Mouse (Mus musculus) ES-CJ7 (cell line): Measurements from ENCODE around the gene Dlx6.

ENCODE experiments used
- DNase-seq: peaks from one replicate; pipeline ENCODE4 v3.0.0; 2011; ENCODE audit warnings: low read depth, low spot score

Gene Dlx6

GRCm38 (mm10) chr6:6859111-6859949 is 3.8 kb upstream of the Dlx6 start:
- peak; percentile 88 for DNase-seq

- DNase-seq = no peak
Measured at GRCm38 (mm10) chr6:6859950-6860410, 3.2 kb upstream of the Dlx6 start.

- peak; percentile 55 for DNase-seq
Measured at GRCm38 (mm10) chr6:6860411-6861085, 2.6 kb upstream of the Dlx6 start.

DNA sequence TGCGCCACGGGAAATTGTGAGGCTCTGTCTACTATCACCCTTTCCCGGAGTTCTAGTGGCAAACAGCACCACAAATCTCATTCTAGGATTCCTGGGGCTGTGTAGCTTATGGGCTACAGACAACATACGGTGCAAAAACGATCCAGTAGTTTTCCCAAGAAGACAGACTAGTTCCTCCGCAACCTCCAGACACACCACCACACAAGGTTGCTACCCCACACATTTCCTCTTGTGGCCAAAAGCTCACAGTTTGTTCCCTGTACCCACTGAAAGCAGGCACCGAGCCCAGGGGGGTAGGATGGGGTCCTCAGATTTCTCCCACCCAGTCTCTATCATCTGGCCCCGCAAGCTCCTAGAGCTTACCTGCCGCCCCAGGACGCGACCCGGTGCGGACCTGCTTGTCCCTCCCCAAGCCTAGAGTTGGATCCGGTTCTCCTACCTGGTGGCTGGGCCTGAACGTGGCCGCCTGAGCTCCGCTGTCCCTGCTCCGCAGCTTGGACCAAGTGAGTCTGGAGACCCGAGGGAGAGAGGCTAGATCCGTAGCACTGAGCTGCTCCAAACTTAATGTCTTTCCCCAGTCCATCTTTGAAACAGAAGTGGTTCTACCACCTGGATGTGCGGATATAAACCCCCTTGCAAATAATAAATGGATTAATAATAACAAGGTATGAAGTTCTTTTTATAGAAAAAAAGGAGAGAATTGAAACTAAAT is 1.9 kb upstream of the Dlx6 start:
- DNase-seq = peak; percentile 19

- no peak for DNase-seq
Measured at GRCm38 (mm10) chr6:6861798-6862428, 1.2 kb upstream of the Dlx6 start.

- peak; percentile 93 for DNase-seq
Measured at GRCm38 (mm10) chr6:6862611-6863010, 523 bp upstream of the Dlx6 start.

DNA sequence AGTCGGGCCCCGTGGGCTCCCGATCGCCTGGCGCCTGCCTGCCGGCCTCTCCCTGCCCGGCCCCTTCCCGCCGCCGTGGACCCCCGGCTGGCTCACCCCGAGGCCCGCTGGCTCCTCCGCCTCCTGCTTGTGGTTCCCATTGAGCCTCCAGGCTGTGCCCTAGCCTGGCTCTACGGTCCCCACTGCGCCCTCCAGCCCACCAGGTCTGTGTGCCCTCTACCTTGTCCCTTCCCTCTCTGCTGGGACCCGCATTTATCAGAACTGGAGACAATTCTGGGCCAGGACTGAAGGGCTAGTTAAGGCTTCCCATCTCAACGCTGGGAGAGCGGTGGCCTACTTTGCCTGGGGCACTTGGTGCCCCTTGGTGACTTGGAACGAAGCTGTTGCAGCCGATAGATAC is 821 bp downstream of the Dlx6 start:
- peak; percentile 43 for DNase-seq

DNA sequence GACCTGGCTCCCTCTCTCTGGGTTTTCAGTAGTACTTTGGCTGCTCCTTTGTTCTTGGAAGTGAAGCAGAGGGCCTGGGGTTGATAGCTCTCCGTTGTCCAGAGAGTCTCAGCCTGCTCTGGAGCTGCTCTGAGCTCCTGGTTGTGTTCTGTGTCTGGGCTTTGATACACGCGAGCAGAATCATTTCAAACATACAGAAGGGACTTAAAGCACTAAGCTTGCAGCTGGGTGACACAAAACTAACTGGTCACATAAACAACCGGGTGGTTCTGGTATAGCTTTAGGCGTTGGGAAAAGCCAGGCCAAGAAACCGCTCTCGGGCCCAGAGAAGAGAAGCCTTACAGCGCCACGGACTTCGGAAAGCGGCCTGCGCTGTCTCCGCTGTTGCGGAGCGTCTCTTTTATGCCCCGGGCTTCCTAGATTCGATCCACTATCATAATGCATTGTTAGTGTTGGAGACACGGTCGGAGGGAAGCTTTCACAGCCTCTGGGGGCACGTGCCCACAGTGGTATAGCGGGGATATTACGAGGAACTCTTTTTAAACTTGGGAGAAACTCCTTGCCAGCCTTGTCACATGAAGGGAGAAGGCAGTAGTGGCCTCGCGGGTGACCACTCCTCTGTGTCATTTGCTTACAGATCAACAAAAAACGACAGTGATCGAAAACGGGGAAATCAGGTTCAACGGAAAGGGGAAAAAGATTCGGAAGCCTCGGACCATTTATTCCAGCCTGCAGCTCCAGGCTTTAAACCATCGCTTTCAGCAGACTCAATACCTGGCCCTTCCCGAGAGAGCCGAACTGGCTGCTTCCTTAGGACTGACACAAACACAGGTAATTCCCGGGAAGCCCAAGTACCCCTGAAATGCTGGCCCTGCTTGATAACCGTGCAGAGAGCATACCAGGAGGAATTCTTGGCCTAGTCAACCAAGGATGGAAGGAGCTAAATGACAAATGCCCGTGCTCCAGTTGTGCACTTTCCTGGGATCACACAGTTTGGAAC is 1.6 kb downstream of the Dlx6 start:
- DNase-seq = peak; percentile 36

GRCm38 (mm10) chr6:6867031-6867430 is 3.9 kb downstream of the Dlx6 start:
- DNase-seq = no peak

DNA sequence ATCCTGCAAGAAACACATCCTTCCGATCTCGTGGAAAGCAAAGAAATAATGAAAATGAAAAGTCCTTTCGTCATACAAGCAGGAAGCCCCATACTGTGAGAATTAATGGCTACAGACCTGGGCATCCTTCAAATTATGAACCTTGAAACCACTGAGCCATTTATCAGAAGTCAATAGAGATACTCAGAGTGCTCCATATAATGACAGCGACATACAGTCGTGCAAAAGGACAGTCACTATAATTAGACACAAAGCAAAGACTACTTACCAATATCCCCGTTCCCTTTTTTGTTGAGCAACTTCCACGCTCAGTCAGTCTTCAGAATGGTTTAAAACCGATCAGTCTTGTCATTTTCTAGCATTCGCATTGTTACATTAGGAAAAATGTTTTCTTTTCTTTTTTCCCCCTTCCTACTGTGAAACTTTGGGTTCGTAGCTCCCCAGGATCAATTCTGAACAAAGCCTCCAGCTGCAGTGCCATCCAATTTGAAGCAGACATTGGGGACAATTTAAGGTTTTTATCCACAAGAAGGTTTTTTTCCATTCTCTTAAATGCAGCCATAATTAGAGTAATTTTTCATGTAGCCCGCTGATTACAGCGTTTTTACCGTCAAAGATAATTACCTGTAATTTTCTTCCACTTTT is 6.0 kb downstream of the Dlx6 start:
- DNase-seq = no peak

DNA sequence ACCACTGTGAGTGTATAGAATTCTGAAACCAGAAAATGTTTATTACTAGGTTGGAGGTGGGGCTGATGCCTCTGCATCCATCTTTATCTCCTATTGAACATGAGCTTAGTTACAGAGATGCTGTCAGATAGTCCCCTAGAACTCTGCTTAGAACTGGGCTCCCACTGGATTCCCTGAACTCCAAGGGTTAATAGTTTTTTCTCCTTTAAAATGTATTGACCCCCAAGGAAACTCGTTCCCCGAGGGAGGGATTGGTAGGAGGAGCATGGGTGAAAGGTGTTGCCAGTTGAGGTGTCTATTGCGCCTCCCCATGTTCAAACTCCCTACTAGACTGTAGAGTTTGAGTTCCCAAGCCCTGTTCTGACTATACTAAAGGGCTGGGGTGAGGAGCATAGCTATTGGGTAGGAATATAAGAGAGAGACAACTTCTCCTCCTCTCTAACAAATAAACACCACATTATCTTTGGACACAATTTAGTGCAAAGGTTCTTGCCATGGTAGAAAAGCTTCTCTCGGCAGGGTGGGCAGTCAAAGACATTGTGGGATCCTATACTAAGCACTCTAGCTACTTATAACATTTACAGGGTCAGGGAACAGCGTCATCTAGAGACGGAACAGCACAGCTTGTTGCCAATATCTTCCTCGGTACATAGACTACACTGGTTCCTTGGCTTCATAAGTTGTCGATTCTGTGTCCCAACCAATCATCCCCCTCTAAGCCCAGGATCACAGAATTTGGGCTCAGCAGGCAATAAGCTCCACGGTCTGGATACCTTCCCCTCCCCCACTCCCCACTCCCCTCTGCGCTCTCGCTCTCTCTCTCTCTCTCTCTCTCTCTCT is 7.0 kb downstream of the Dlx6 start:
- peak; percentile 45 for DNase-seq

- no peak for DNase-seq
Measured at GRCm38 (mm10) chr6:6870876-6871420, 7.8 kb downstream of the Dlx6 start.

- no peak for DNase-seq
Measured at GRCm38 (mm10) chr6:6871692-6872091, 8.6 kb downstream of the Dlx6 start.

GRCm38 (mm10) chr6:6872873-6873272 is 9.7 kb downstream of the Dlx6 start:
- peak; percentile 19 for DNase-seq

DNA sequence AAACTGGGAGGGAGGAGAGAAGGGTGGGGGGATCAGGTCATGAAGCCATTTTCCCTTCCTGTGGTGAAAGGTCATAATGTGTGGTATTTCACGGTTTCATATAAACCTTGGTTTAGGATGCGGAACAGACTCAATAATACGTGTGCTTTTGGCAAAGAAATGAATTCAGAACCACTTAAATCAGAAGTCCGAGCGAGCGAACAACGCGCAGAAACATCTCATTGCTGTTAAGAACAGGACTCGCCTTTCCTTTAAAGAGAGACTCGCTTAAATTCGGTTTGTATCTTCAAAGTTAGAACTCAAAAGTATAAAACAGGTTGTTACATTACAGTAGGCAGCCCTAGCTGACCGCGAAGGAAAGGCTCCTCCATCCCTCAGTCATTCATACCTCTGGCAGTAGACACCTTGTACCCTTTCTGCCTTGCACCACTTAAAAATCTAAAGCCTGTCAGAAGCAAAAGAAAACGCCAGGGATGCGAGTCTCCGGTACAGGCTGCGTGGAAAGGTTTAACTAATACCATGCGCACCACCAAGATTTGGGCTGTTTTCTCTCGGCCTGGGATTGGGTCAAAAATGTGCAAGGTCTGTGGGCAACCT is 10.4 kb downstream of the Dlx6 start:
- DNase-seq = no peak

- DNase-seq = peak; percentile 93
Measured at GRCm38 (mm10) chr6:6874073-6874771, 11.1 kb downstream of the Dlx6 start.

- peak; percentile 46 for DNase-seq
Measured at GRCm38 (mm10) chr6:6875136-6875535, 12.0 kb downstream of the Dlx6 start.

DNA sequence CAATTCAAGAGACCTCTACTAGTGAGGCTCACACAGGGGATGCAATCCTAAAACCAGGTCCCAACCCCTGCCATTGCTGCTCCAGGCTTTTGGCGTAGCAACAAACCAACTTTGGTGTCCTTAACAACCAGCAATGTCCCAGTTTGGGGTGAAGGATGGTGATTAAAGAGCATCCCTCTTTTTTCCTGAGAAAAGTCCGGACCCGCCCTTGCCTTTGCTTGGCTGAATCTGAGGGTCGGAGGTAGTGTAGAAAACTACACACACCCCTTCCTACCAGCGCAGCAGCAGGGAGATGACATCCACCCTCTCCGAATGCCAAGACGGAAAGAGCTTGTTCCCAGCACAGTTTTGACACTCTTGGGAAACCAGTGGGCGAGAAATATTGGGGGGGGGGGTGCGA is 12.5 kb downstream of the Dlx6 start:
- DNase-seq = peak; percentile 19
